Mouse (Mus musculus): Measurements from ENCODE around the gene Ncbp2. TPM values are rescaled to one million over a fixed set of nuclear protein-coding genes. Genes with fewer than 3 reads are reported as not detected.

The Ncbp2 gene
- polyA plus RNA-seq, 1 experiment from 2014 or later, result 143 TPM

- no peak overlapping the region for H3K4me3 ChIP-seq
- no peaks in the 10 kb centered on the region for H3K36me3 ChIP-seq (replicated peaks)
- no peak for DNase-seq (ENCODE audit: extremely low spot score, low spot score)
- H3K27ac ChIP-seq, result no peak overlapping the region
- H3K27me3 ChIP-seq (ENCODE audit: poor library complexity, severe bottlenecking), result peaks cover 15% of the 10 kb centered on the region
- no peaks in the 10 kb centered on the region for H3K9me3 ChIP-seq
- H3K4me1 ChIP-seq, result peaks cover 9% of the 10 kb centered on the region
- WGBS, result 82% methylated on average over 6 of the region's 6 CpGs
Observed at GRCm38 (mm10) chr16:31926091-31926490, 22.2 kb upstream of the Ncbp2 start.

- Histone ChIP-seq H3K27ac (no peak overlapping the region), H3K4me1 (peaks cover 15% of the 10 kb centered on the region), H3K36me3 (replicated peaks) (no peaks in the 10 kb centered on the region), H3K27me3 (ENCODE audit: poor library complexity, severe bottlenecking) (peaks cover 21% of the 10 kb centered on the region), H3K9me3 (no peaks in the 10 kb centered on the region), H3K4me3 (no peak overlapping the region)
- 86% methylated on average over 13 of the region's 13 CpGs for WGBS
- no peak for DNase-seq (ENCODE audit: extremely low spot score, low spot score)
Observed at GRCm38 (mm10) chr16:31926547-31927182, 21.6 kb upstream of the Ncbp2 start.

- Histone ChIP-seq H3K9me3 (no peaks in the 10 kb centered on the region), H3K36me3 (replicated peaks) (no peaks in the 10 kb centered on the region), H3K27ac (no peak overlapping the region), H3K4me3 (no peak overlapping the region), H3K27me3 (ENCODE audit: poor library complexity, severe bottlenecking) (peaks cover 28% of the 10 kb centered on the region), H3K4me1 (peaks cover 22% of the 10 kb centered on the region)
- DNase-seq (ENCODE audit: extremely low spot score, low spot score), result no peak
- 84% methylated on average over 5 of the region's 5 CpGs for WGBS
Observed at GRCm38 (mm10) chr16:31927412-31927811, 20.9 kb upstream of the Ncbp2 start.

GRCm38 (mm10) chr16:31931330-31931729, 17.0 kb upstream of the Ncbp2 start:
- 54% methylated on average over 17 of the region's 17 CpGs for WGBS
- Histone ChIP-seq H3K27ac (no peak overlapping the region), H3K9me3 (no peaks in the 10 kb centered on the region), H3K4me1 (peaks cover 56% of the 10 kb centered on the region), H3K4me3 (no peak overlapping the region), H3K27me3 (ENCODE audit: poor library complexity, severe bottlenecking) (peaks cover 66% of the 10 kb centered on the region), H3K36me3 (replicated peaks) (no peaks in the 10 kb centered on the region)
- DNase-seq (ENCODE audit: extremely low spot score, low spot score), result no peak

GRCm38 (mm10) chr16:31932255-31932654, 16.1 kb upstream of the Ncbp2 start:
- Histone ChIP-seq H3K27ac (peak overlapping the region; percentile 27; the same call in 1 of the 2 replicates), H3K4me1 (peaks cover 56% of the 10 kb centered on the region), H3K27me3 (ENCODE audit: poor library complexity, severe bottlenecking) (peaks cover 76% of the 10 kb centered on the region), H3K9me3 (no peaks in the 10 kb centered on the region), H3K36me3 (replicated peaks) (no peaks in the 10 kb centered on the region), H3K4me3 (no peak overlapping the region)
- WGBS, result 34% methylated on average over 5 of the region's 5 CpGs
- DNase-seq (ENCODE audit: extremely low spot score, low spot score), result no peak

GRCm38 (mm10) chr16:31932840-31933697, 15.2 kb upstream of the Ncbp2 start:
- peaks cover 56% of the 10 kb centered on the region for H3K4me1 ChIP-seq
- peak overlapping the region; percentile 84 for H3K27ac ChIP-seq
- peaks cover 76% of the 10 kb centered on the region for H3K27me3 ChIP-seq (ENCODE audit: poor library complexity, severe bottlenecking)
- under 1% methylated on average over 50 of the region's 50 CpGs for WGBS
- H3K9me3 ChIP-seq, result no peaks in the 10 kb centered on the region
- no peaks in the 10 kb centered on the region for H3K36me3 ChIP-seq (replicated peaks)
- DNase-seq (ENCODE audit: extremely low spot score, low spot score), result peak; percentile 90
- H3K4me3 ChIP-seq, result peak overlapping the region; percentile 57

- H3K27me3 ChIP-seq (ENCODE audit: poor library complexity, severe bottlenecking), result peaks cover 76% of the 10 kb centered on the region
- H3K4me3 ChIP-seq, result peak within 1 kb of the TSS; percentile 57
- no peaks in the 10 kb centered on the region for H3K9me3 ChIP-seq
- H3K27ac ChIP-seq, result peak within 1 kb of the TSS; percentile 84
- peak; percentile 43 for DNase-seq (ENCODE audit: extremely low spot score, low spot score)
- 4% methylated on average over 42 of the region's 42 CpGs for WGBS
- no peaks in the 10 kb centered on the region for H3K36me3 ChIP-seq (replicated peaks)
- peaks cover 50% of the 10 kb centered on the region for H3K4me1 ChIP-seq
Observed at GRCm38 (mm10) chr16:31933751-31934549, 14.4 kb upstream of the Ncbp2 start, which contains the start of gene Pigz. Gene Pigz (plus strand): TSS chr16:31933851.

- no peak for DNase-seq (ENCODE audit: extremely low spot score, low spot score)
- Histone ChIP-seq H3K4me3 (peak overlapping the region; percentile 57), H3K27me3 (ENCODE audit: poor library complexity, severe bottlenecking) (peaks cover 76% of the 10 kb centered on the region)
Observed at GRCm38 (mm10) chr16:31934550-31935010, 13.7 kb upstream of the Ncbp2 start.

GRCm38 (mm10) chr16:31935091-31935979, 13.0 kb upstream of the Ncbp2 start:
- WGBS, result 4% methylated on average over 36 of the region's 36 CpGs
- DNase-seq (ENCODE audit: extremely low spot score, low spot score), result peak; percentile 49

More at GRCm38 (mm10) chr16:31934550-31935010, 13.7 kb upstream of the Ncbp2 start:
- peaks cover 48% of the 10 kb centered on the region for H3K4me1 ChIP-seq
- H3K27ac ChIP-seq, result 0 out of 2 replicates have a peak overlapping the region, but pooled peaks have one; percentile 84
- H3K36me3 ChIP-seq (replicated peaks), result no peaks in the 10 kb centered on the region
- no peaks in the 10 kb centered on the region for H3K9me3 ChIP-seq
- WGBS, result 13% methylated on average over 13 of the region's 13 CpGs

GRCm38 (mm10) chr16:31936568-31936967, 11.7 kb upstream of the Ncbp2 start:
- 88% methylated on average over 4 of the region's 4 CpGs for WGBS
- no peak for DNase-seq (ENCODE audit: extremely low spot score, low spot score)
- H3K4me1 ChIP-seq, result peaks cover 42% of the 10 kb centered on the region
- H3K27me3 ChIP-seq (ENCODE audit: poor library complexity, severe bottlenecking), result peaks cover 56% of the 10 kb centered on the region
- no peak overlapping the region for H3K4me3 ChIP-seq
- H3K9me3 ChIP-seq, result no peaks in the 10 kb centered on the region
- no peak overlapping the region for H3K27ac ChIP-seq
- no peaks in the 10 kb centered on the region for H3K36me3 ChIP-seq (replicated peaks)

More at GRCm38 (mm10) chr16:31935091-31935979, 13.0 kb upstream of the Ncbp2 start:
- H3K27me3 ChIP-seq (ENCODE audit: poor library complexity, severe bottlenecking), result peaks cover 68% of the 10 kb centered on the region
- no peaks in the 10 kb centered on the region for H3K36me3 ChIP-seq (replicated peaks)
- H3K4me3 ChIP-seq, result peak overlapping the region; percentile 57
- no peaks in the 10 kb centered on the region for H3K9me3 ChIP-seq
- no peak overlapping the region for H3K27ac ChIP-seq
- peaks cover 48% of the 10 kb centered on the region for H3K4me1 ChIP-seq

GRCm38 (mm10) chr16:31938856-31939255, 9.5 kb upstream of the Ncbp2 start:
- Histone ChIP-seq H3K27ac (no peak overlapping the region), H3K4me1 (peaks cover 20% of the 10 kb centered on the region), H3K9me3 (no peaks in the 10 kb centered on the region), H3K36me3 (replicated peaks) (no peaks in the 10 kb centered on the region), H3K27me3 (ENCODE audit: poor library complexity, severe bottlenecking) (peaks cover 34% of the 10 kb centered on the region), H3K4me3 (no peak overlapping the region)
- 78% methylated on average over 6 of the region's 6 CpGs for WGBS
- DNase-seq (ENCODE audit: extremely low spot score, low spot score), result no peak

All from forebrain, embryonic 10.5 days (tissue).